Mouse (Mus musculus) erythroblast, embryonic 14.5 days (primary cell): Measurements from ENCODE around the gene Prokr2.

Experiments
- GATA1 ChIP-seq: IDR thresholded peaks from 2 replicates; pipeline ENCODE4 v1.6.1; 2012; ENCODE audit warnings: low read length, inconsistent platforms, mixed read lengths
- TAL1 ChIP-seq: IDR thresholded peaks from 3 replicates; pipeline ENCODE4 v1.6.1; 2012; ENCODE audit warnings: low read length, inconsistent platforms, mixed read lengths

- TF ChIP-seq GATA1 = no peak; the same call in 1 of the 2 replicates
- TF ChIP-seq TAL1 = no peak
Observed at GRCm38 (mm10) chr2:132316041-132316808, 69.0 kb downstream of the Prokr2 start.
